Mouse (Mus musculus): ENCODE measurements around the gene Nsun7. TPM values are rescaled to one million over a fixed set of nuclear protein-coding genes. Genes with fewer than 3 reads are reported as not detected.

Nsun7 gene
- polyA plus RNA-seq (2015; fragmentation: Nextera tagmentation; extraction: Ambion mirVana) = 0.24 and 0.50 TPM in 2 replicates

DNA sequence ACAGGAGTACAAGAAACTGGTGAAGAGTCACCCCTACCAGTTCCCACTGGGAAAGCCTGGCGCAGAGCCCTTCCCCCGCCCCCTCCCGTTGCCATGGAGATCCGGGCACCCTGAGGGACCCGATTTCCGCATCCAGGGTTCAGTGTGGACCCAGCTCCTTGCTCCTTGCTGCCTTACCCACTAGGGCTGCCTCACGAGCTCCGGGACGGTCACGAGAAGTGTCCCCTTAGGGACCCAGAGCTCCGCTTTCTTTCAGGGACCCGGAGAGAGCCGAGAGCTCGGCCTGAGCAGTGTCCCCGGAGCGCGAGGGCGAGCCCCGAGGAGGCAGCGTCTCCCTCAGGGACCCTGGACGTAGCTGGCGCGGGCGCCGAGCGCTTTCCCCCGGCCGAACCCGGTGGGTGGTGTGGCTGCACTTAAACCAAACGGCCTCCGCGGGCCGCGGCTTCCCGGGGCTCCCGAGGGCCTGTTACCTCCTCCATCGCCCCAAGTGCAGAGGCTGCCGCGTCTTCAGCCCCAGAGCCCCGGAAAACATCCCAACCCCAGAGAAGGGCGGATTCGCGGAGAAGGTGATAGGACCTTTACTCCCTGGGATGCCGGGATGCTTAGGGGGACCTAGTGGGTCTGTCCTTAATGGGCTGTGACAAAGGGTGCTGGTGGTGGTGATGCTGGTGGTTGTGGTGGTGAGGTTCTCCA lies at the start of gene Nsun7:
TSS of gene Nsun7 (plus strand) at position 142 of the 693 bp plus-strand sequence.
- 3% methylated on average over 44 of the region's 44 CpGs for WGBS
- peak within 1 kb of the TSS; percentile 74 for H3K9ac ChIP-seq (ENCODE audit: low read length)
- peak within 1 kb of the TSS; percentile 71 for H3K4me3 ChIP-seq (ENCODE audit: low read length)
- H3K27ac ChIP-seq (ENCODE audit: low read length) = no peak within 1 kb of the TSS
- H3K4me1 ChIP-seq (ENCODE audit: control insufficient read depth, insufficient read depth, low read length) = peaks cover 3% of the 10 kb centered on the region; the same call in 1 of the 2 replicates
- peak; percentile 49 for ATAC-seq (replicated peaks; ENCODE audit: extremely low read depth, insufficient read depth, low FRiP score)
- H3K4me2 ChIP-seq (ENCODE audit: low read depth, low read length) = peak within 1 kb of the TSS; percentile 92
- H3K9me3 ChIP-seq (replicated peaks; ENCODE audit: control insufficient read depth, low read length) = no peaks in the 10 kb centered on the region
- H3K36me3 ChIP-seq (ENCODE audit: control insufficient read depth, insufficient read depth) = no peaks in the 10 kb centered on the region
- H3K27me3 ChIP-seq (ENCODE audit: control insufficient read depth, insufficient read depth, low read length) = peaks cover 5% of the 10 kb centered on the region; the same call in 1 of the 2 replicates

DNA sequence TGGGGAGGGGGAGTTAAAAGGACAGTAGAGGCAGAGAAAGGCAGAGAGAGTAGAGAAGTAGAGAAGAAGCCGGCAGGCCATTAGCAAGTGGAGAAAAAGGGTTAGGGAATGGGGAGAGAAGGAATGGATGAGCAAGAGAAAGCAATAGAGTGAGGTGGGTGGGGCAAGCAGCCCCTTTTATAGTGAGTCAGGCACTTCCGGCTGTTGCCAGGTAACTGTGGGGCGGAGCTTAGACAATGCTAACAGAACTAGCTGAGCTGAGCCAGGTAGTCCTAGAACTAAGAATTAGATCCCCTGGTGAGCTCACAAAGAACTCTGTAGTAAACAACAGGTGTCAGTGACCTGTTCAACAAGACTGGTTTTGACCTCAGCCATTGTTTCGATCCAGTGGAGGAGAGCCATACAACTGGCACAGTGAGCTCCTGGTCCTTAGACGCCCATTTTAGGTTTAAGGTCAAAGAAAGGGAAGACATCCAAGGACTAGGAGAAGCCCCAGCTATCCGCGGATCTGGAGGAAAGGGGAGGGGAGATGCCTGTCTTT lies 45.2 kb upstream of the Nsun7 start:
- no peaks in the 10 kb centered on the region for H3K36me3 ChIP-seq (ENCODE audit: control insufficient read depth, insufficient read depth)
- no peak overlapping the region for H3K27ac ChIP-seq (ENCODE audit: low read length)
- H3K4me2 ChIP-seq (ENCODE audit: low read depth, low read length) = no peak overlapping the region
- no peaks in the 10 kb centered on the region for H3K9me3 ChIP-seq (replicated peaks; ENCODE audit: control insufficient read depth, low read length)
- no peaks in the 10 kb centered on the region for H3K4me1 ChIP-seq (ENCODE audit: control insufficient read depth, insufficient read depth, low read length)
- H3K27me3 ChIP-seq (ENCODE audit: control insufficient read depth, insufficient read depth, low read length) = no peaks in the 10 kb centered on the region
- ATAC-seq (replicated peaks; ENCODE audit: extremely low read depth, insufficient read depth, low FRiP score) = no peak
- no peak overlapping the region for H3K9ac ChIP-seq (ENCODE audit: low read length)
- H3K4me3 ChIP-seq (ENCODE audit: low read length) = no peak overlapping the region
- WGBS = 57% methylated on average over 7 of the region's 7 CpGs

DNA sequence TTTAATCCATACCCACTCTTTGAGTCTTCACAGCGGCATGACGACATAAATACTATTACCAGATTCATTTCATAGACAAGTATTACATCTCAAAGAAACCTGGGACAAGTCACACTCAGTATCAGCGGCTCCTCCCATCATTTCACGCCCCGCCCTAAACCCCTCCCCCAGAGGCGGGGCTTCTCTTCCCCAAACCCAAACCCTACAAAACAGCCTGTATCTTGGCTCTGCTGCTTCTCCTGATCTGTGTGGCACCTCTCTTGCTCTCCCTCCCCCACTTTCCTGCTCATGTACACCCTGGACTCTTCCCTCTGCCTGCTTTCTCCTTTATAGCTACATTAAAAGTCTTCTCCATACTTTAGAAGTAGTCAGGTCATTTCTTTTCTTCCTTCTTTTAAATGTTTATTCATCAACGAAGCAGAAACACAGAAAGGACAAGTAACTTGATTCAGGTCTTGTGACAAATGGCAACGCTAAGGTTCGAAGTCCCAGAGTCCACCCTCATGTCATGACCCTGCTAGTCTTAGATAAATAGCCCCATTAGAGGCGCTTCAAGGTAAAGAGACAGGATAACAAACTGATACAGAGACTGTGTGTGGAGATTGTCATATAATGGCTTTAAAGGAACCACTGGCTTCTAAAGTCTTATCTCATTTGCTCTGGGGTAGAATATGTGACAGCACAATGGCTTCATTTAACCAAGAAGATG lies 44.0 kb upstream of the Nsun7 start:
- 54% methylated on average over 10 of the region's 10 CpGs for WGBS
- no peak for ATAC-seq (replicated peaks; ENCODE audit: extremely low read depth, insufficient read depth, low FRiP score)

GRCm38 (mm10) chr5:66219692-66220091 lies 40.0 kb upstream of the Nsun7 start:
- H3K4me3 ChIP-seq (ENCODE audit: low read length) = no peak overlapping the region
- no peaks in the 10 kb centered on the region for H3K36me3 ChIP-seq (ENCODE audit: control insufficient read depth, insufficient read depth)
- no peaks in the 10 kb centered on the region for H3K4me1 ChIP-seq (ENCODE audit: control insufficient read depth, insufficient read depth, low read length)
- 62% methylated on average over 6 of the region's 6 CpGs for WGBS
- H3K27me3 ChIP-seq (ENCODE audit: control insufficient read depth, insufficient read depth, low read length) = no peaks in the 10 kb centered on the region
- H3K9me3 ChIP-seq (replicated peaks; ENCODE audit: control insufficient read depth, low read length) = no peaks in the 10 kb centered on the region
- H3K9ac ChIP-seq (ENCODE audit: low read length) = no peak overlapping the region
- ATAC-seq (replicated peaks; ENCODE audit: extremely low read depth, insufficient read depth, low FRiP score) = no peak
- no peak overlapping the region for H3K4me2 ChIP-seq (ENCODE audit: low read depth, low read length)
- H3K27ac ChIP-seq (ENCODE audit: low read length) = no peak overlapping the region

More for the DNA sequence above, 44.0 kb upstream of the Nsun7 start:
- no peak overlapping the region for H3K9ac ChIP-seq (ENCODE audit: low read length)
- H3K4me3 ChIP-seq (ENCODE audit: low read length) = no peak overlapping the region
- H3K27me3 ChIP-seq (ENCODE audit: control insufficient read depth, insufficient read depth, low read length) = no peaks in the 10 kb centered on the region
- no peak overlapping the region for H3K4me2 ChIP-seq (ENCODE audit: low read depth, low read length)
- H3K4me1 ChIP-seq (ENCODE audit: control insufficient read depth, insufficient read depth, low read length) = no peaks in the 10 kb centered on the region
- no peaks in the 10 kb centered on the region for H3K9me3 ChIP-seq (replicated peaks; ENCODE audit: control insufficient read depth, low read length)
- H3K27ac ChIP-seq (ENCODE audit: low read length) = no peak overlapping the region
- H3K36me3 ChIP-seq (ENCODE audit: control insufficient read depth, insufficient read depth) = no peaks in the 10 kb centered on the region

GRCm38 (mm10) chr5:66220620-66221019 lies 39.1 kb upstream of the Nsun7 start:
- ATAC-seq (replicated peaks; ENCODE audit: extremely low read depth, insufficient read depth, low FRiP score) = no peak
- Histone ChIP-seq H3K9me3 (replicated peaks; ENCODE audit: control insufficient read depth, low read length) (no peaks in the 10 kb centered on the region), H3K4me3 (ENCODE audit: low read length) (no peak overlapping the region), H3K27me3 (ENCODE audit: control insufficient read depth, insufficient read depth, low read length) (no peaks in the 10 kb centered on the region), H3K4me2 (ENCODE audit: low read depth, low read length) (no peak overlapping the region), H3K9ac (ENCODE audit: low read length) (no peak overlapping the region), H3K36me3 (ENCODE audit: control insufficient read depth, insufficient read depth) (no peaks in the 10 kb centered on the region), H3K27ac (ENCODE audit: low read length) (no peak overlapping the region), H3K4me1 (ENCODE audit: control insufficient read depth, insufficient read depth, low read length) (no peaks in the 10 kb centered on the region)
- WGBS = 78% methylated on average over 9 of the region's 9 CpGs

DNA sequence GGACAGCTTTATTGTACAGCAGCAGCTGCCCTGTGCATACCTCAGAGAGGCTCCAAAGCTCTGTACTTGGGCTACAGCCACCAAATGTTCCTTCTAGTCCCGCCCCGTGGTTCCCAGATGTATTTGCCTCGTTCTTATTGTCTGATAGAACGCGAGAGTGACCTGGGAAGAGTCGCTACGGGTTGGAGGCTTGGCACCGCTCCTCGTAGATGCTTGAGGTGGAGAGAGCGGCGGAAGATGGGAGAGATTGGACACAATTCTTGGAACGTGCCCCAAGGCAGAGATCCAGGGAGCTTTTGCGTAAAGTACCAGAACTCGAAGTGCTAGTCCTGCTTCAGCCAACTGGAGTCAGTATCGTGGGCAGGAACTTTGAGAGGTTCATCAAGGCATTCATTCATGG lies 36.8 kb upstream of the Nsun7 start:
- no peak overlapping the region for H3K9ac ChIP-seq (ENCODE audit: low read length)
- H3K9me3 ChIP-seq (replicated peaks; ENCODE audit: control insufficient read depth, low read length) = no peaks in the 10 kb centered on the region
- no peaks in the 10 kb centered on the region for H3K4me1 ChIP-seq (ENCODE audit: control insufficient read depth, insufficient read depth, low read length)
- H3K27ac ChIP-seq (ENCODE audit: low read length) = no peak overlapping the region
- no peak for ATAC-seq (replicated peaks; ENCODE audit: extremely low read depth, insufficient read depth, low FRiP score)
- 81% methylated on average over 15 of the region's 15 CpGs for WGBS
- H3K4me2 ChIP-seq (ENCODE audit: low read depth, low read length) = no peak overlapping the region
- no peaks in the 10 kb centered on the region for H3K27me3 ChIP-seq (ENCODE audit: control insufficient read depth, insufficient read depth, low read length)
- no peaks in the 10 kb centered on the region for H3K36me3 ChIP-seq (ENCODE audit: control insufficient read depth, insufficient read depth)
- no peak overlapping the region for H3K4me3 ChIP-seq (ENCODE audit: low read length)

GRCm38 (mm10) chr5:66226526-66226925 lies 33.2 kb upstream of the Nsun7 start:
- Histone ChIP-seq H3K27ac (ENCODE audit: low read length) (no peak overlapping the region), H3K4me1 (ENCODE audit: control insufficient read depth, insufficient read depth, low read length) (no peaks in the 10 kb centered on the region), H3K9me3 (replicated peaks; ENCODE audit: control insufficient read depth, low read length) (no peaks in the 10 kb centered on the region), H3K4me3 (ENCODE audit: low read length) (no peak overlapping the region), H3K27me3 (ENCODE audit: control insufficient read depth, insufficient read depth, low read length) (no peaks in the 10 kb centered on the region), H3K36me3 (ENCODE audit: control insufficient read depth, insufficient read depth) (no peaks in the 10 kb centered on the region), H3K4me2 (ENCODE audit: low read depth, low read length) (no peak overlapping the region), H3K9ac (ENCODE audit: low read length) (no peak overlapping the region)
- ATAC-seq (replicated peaks; ENCODE audit: extremely low read depth, insufficient read depth, low FRiP score) = no peak
- 90% methylated on average over 7 of the region's 7 CpGs for WGBS

GRCm38 (mm10) chr5:66231660-66232269 lies 27.9 kb upstream of the Nsun7 start:
- Histone ChIP-seq H3K4me3 (ENCODE audit: low read length) (no peak overlapping the region), H3K27me3 (ENCODE audit: control insufficient read depth, insufficient read depth, low read length) (no peaks in the 10 kb centered on the region), H3K4me1 (ENCODE audit: control insufficient read depth, insufficient read depth, low read length) (no peaks in the 10 kb centered on the region), H3K27ac (ENCODE audit: low read length) (no peak overlapping the region), H3K9ac (ENCODE audit: low read length) (no peak overlapping the region), H3K9me3 (replicated peaks; ENCODE audit: control insufficient read depth, low read length) (no peaks in the 10 kb centered on the region), H3K36me3 (ENCODE audit: control insufficient read depth, insufficient read depth) (no peaks in the 10 kb centered on the region), H3K4me2 (ENCODE audit: low read depth, low read length) (no peak overlapping the region)
- ATAC-seq (replicated peaks; ENCODE audit: extremely low read depth, insufficient read depth, low FRiP score) = no peak
- 71% methylated on average over 8 of the region's 8 CpGs for WGBS

GRCm38 (mm10) chr5:66232456-66232855 lies 27.2 kb upstream of the Nsun7 start:
- Histone ChIP-seq H3K4me1 (ENCODE audit: control insufficient read depth, insufficient read depth, low read length) (no peaks in the 10 kb centered on the region), H3K4me2 (ENCODE audit: low read depth, low read length) (no peak overlapping the region), H3K27ac (ENCODE audit: low read length) (no peak overlapping the region), H3K4me3 (ENCODE audit: low read length) (no peak overlapping the region), H3K36me3 (ENCODE audit: control insufficient read depth, insufficient read depth) (no peaks in the 10 kb centered on the region), H3K9me3 (replicated peaks; ENCODE audit: control insufficient read depth, low read length) (no peaks in the 10 kb centered on the region), H3K27me3 (ENCODE audit: control insufficient read depth, insufficient read depth, low read length) (no peaks in the 10 kb centered on the region), H3K9ac (ENCODE audit: low read length) (no peak overlapping the region)
- 25% methylated on average over 3 of the region's 3 CpGs for WGBS
- no peak for ATAC-seq (replicated peaks; ENCODE audit: extremely low read depth, insufficient read depth, low FRiP score)

All from heart, embryonic 16.5 days (tissue).